Mouse (Mus musculus): ENCODE measurements around the gene Rab11fip2.

GRCm38 (mm10) chr19:59911554-59911953 lies 31.9 kb downstream of the Rab11fip2 start:
- TF ChIP-seq CTCF (IDR thresholded peaks at IDR 0.05) (no peak), POLR2A (IDR thresholded peaks at IDR 0.05; ENCODE audit: insufficient read depth, low read depth, low read length) (no peak)

Measured in heart, adult 2 months (tissue).